Mouse (Mus musculus): ENCODE measurements around the gene Lrrn4cl. TPM values are rescaled to one million over a fixed set of nuclear protein-coding genes. Genes with fewer than 3 reads are reported as not detected.

Gene Lrrn4cl
- polyA plus RNA-seq, 1 experiment from 2014 or later = 0.78 TPM

DNA sequence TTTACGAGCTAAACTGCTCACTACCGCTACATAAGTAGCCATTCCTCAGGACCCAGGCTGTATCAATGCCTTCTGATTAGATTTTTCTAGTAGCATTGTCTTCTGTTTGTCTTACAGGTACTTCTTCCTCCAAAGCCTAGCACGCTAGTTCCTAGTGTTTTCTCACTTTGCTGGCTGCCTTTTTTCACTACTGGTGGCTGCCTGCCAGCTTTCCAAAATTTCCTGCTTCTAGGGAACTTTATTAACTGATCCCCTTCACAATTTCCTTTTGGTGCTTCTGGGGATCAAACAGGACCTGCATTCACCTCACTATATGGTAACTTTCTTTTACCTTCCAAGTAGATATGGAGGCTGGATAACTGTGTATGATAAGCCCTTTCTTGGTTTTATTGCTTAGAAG lies 48.5 kb downstream of the Lrrn4cl start:
- no peak for ATAC-seq (ENCODE audit: insufficient number of reproducible peaks, low FRiP score)
- peak overlapping the region; percentile 97 for H3K4me3 ChIP-seq

DNA sequence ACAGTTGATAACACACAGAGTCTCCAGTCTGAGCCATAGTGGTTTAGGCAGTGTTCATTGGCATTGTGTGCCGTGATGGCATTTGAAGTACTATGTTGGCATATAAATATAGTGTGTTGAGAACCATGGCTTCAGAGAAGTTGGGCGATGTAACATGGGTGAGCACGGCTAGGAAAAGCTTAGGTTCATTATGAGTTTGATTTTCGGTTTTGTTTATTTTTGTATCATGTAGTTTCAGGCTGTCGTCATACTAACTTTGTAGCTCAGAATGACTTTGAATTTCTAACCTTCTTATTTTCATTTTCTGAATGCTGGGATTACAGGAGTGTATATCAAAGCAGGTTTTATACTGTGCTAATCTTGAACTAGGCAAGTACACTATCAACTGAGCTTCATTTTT lies 52.8 kb downstream of the Lrrn4cl start:
- Histone ChIP-seq H3K36me3 (peaks cover 66% of the 10 kb centered on the region), H3K4me1 (replicated peaks) (peaks cover 17% of the 10 kb centered on the region), H3K4me3 (no peak overlapping the region), H3K27ac (ENCODE audit: poor library complexity, severe bottlenecking) (no peak overlapping the region), H3K9me3 (replicated peaks) (no peaks in the 10 kb centered on the region), H3K4me2 (no peak overlapping the region), H3K9ac (no peak overlapping the region), H3K27me3 (replicated peaks) (no peaks in the 10 kb centered on the region)
- no peak for ATAC-seq (ENCODE audit: insufficient number of reproducible peaks, low FRiP score)
- WGBS = 95% methylated on average over 5 of the region's 5 CpGs

More for the DNA sequence above, 48.5 kb downstream of the Lrrn4cl start:
- peaks cover 52% of the 10 kb centered on the region for H3K36me3 ChIP-seq
- H3K27me3 ChIP-seq (replicated peaks) = no peaks in the 10 kb centered on the region
- H3K4me2 ChIP-seq = peak overlapping the region; percentile 94
- H3K4me1 ChIP-seq (replicated peaks) = peaks cover 32% of the 10 kb centered on the region
- peak overlapping the region; percentile 96 for H3K9ac ChIP-seq
- H3K27ac ChIP-seq (ENCODE audit: poor library complexity, severe bottlenecking) = no peak overlapping the region
- no peaks in the 10 kb centered on the region for H3K9me3 ChIP-seq (replicated peaks)
- WGBS = 33% methylated on average over 3 of the region's 3 CpGs

Small RNAs within 50 kb of the gene (microRNA-seq; reads per million reads assigned to microRNA genes)
- gene Mir5136 = not detected

Other genes with a start within 250 kb of the Lrrn4cl start
- not detected in 2 replicates for gene Slc22a6, start 232.7 kb upstream of the Lrrn4cl start, polyA plus RNA-seq (2016; fragmentation: Nextera tagmentation; extraction: Ambion mirVana)
- 0.05 TPM in 1 of 2 replicates, not detected in the other for gene Chrm1, start 187.0 kb upstream of the Lrrn4cl start, polyA plus RNA-seq (2016; fragmentation: Nextera tagmentation; extraction: Ambion mirVana)
- gene Slc3a2, start 127.4 kb upstream of the Lrrn4cl start, polyA plus RNA-seq (2016; fragmentation: Nextera tagmentation; extraction: Ambion mirVana) = 87.6 and 88.9 TPM in 2 replicates
- 48.9 and 52.9 TPM in 2 replicates for gene Wdr74, start 114.9 kb upstream of the Lrrn4cl start, polyA plus RNA-seq (2016; fragmentation: Nextera tagmentation; extraction: Ambion mirVana)
- gene 1700092M07Rik, start 110.0 kb upstream of the Lrrn4cl start, polyA plus RNA-seq (2016; fragmentation: Nextera tagmentation; extraction: Ambion mirVana) = 1.8 and 2.8 TPM in 2 replicates
- gene Stx5a, start 109.4 kb upstream of the Lrrn4cl start, polyA plus RNA-seq (2016; fragmentation: Nextera tagmentation; extraction: Ambion mirVana) = 86.1 and 88.1 TPM in 2 replicates
- gene Nxf1, start 93.7 kb upstream of the Lrrn4cl start, polyA plus RNA-seq (2016; fragmentation: Nextera tagmentation; extraction: Ambion mirVana) = 135 and 149 TPM in 2 replicates
- 145 and 146 TPM in 2 replicates for gene Tmem223, start 79.8 kb upstream of the Lrrn4cl start, polyA plus RNA-seq (2016; fragmentation: Nextera tagmentation; extraction: Ambion mirVana)
- 49.7 and 51.9 TPM in 2 replicates for gene Tmem179b, start 76.3 kb upstream of the Lrrn4cl start, polyA plus RNA-seq (2016; fragmentation: Nextera tagmentation; extraction: Ambion mirVana)
- 22.5 and 23.3 TPM in 2 replicates for gene Taf6l, start 64.4 kb upstream of the Lrrn4cl start, polyA plus RNA-seq (2016; fragmentation: Nextera tagmentation; extraction: Ambion mirVana)
- gene Polr2g, start 52.2 kb upstream of the Lrrn4cl start, polyA plus RNA-seq (2016; fragmentation: Nextera tagmentation; extraction: Ambion mirVana) = 137 and 145 TPM in 2 replicates
- 3.8 and 4.1 TPM in 2 replicates for gene Zbtb3, start 48.2 kb upstream of the Lrrn4cl start, polyA plus RNA-seq (2016; fragmentation: Nextera tagmentation; extraction: Ambion mirVana)
- gene Ttc9c, start 31.4 kb upstream of the Lrrn4cl start, polyA plus RNA-seq (2016; fragmentation: Nextera tagmentation; extraction: Ambion mirVana) = 36.3 and 37.0 TPM in 2 replicates
- 3.8 TPM in 2 replicates for gene Hnrnpul2, start 30.8 kb upstream of the Lrrn4cl start, polyA plus RNA-seq (2016; fragmentation: Nextera tagmentation; extraction: Ambion mirVana)
- not detected in 2 replicates for gene AC129217.1, start 21.0 kb upstream of the Lrrn4cl start, polyA plus RNA-seq (2016; fragmentation: Nextera tagmentation; extraction: Ambion mirVana)
- gene Bscl2, start 13.3 kb upstream of the Lrrn4cl start, polyA plus RNA-seq (2016; fragmentation: Nextera tagmentation; extraction: Ambion mirVana) = 41.0 and 41.1 TPM in 2 replicates
- gene Gng3, start 11.6 kb upstream of the Lrrn4cl start, polyA plus RNA-seq (2016; fragmentation: Nextera tagmentation; extraction: Ambion mirVana) = 2.5 and 2.9 TPM in 2 replicates
- 138 and 142 TPM in 2 replicates for gene Ubxn1, start 20.7 kb downstream of the Lrrn4cl start, polyA plus RNA-seq (2016; fragmentation: Nextera tagmentation; extraction: Ambion mirVana)
- 52.7 and 60.6 TPM in 2 replicates for gene Uqcc3, start 30.2 kb downstream of the Lrrn4cl start, polyA plus RNA-seq (2016; fragmentation: Nextera tagmentation; extraction: Ambion mirVana)
- gene Lbhd1, start 33.0 kb downstream of the Lrrn4cl start, polyA plus RNA-seq (2016; fragmentation: Nextera tagmentation; extraction: Ambion mirVana) = 61.5 and 66.4 TPM in 2 replicates
- gene Gm49403, start 33.2 kb downstream of the Lrrn4cl start, polyA plus RNA-seq (2016; fragmentation: Nextera tagmentation; extraction: Ambion mirVana) = not detected in 2 replicates
- 64.2 and 64.5 TPM in 2 replicates for gene 1810009A15Rik, start 38.1 kb downstream of the Lrrn4cl start, polyA plus RNA-seq (2016; fragmentation: Nextera tagmentation; extraction: Ambion mirVana)
- gene Gm49416, start 38.2 kb downstream of the Lrrn4cl start, polyA plus RNA-seq (2016; fragmentation: Nextera tagmentation; extraction: Ambion mirVana) = not detected in 2 replicates
- 28.9 and 30.1 TPM in 2 replicates for gene Ints5, start 42.2 kb downstream of the Lrrn4cl start, polyA plus RNA-seq (2016; fragmentation: Nextera tagmentation; extraction: Ambion mirVana)
- gene Ganab, start 47.3 kb downstream of the Lrrn4cl start, polyA plus RNA-seq (2016; fragmentation: Nextera tagmentation; extraction: Ambion mirVana) = 78.7 and 83.6 TPM in 2 replicates
- 46.6 and 46.8 TPM in 2 replicates for gene B3gat3, start 69.6 kb downstream of the Lrrn4cl start, polyA plus RNA-seq (2016; fragmentation: Nextera tagmentation; extraction: Ambion mirVana)
- gene Rom1, start 78.6 kb downstream of the Lrrn4cl start, polyA plus RNA-seq (2016; fragmentation: Nextera tagmentation; extraction: Ambion mirVana) = 2.4 and 2.5 TPM in 2 replicates
- gene Eml3, start 78.8 kb downstream of the Lrrn4cl start, polyA plus RNA-seq (2016; fragmentation: Nextera tagmentation; extraction: Ambion mirVana) = 13.3 and 13.5 TPM in 2 replicates
- 106 and 115 TPM in 2 replicates for gene Mta2, start 91.1 kb downstream of the Lrrn4cl start, polyA plus RNA-seq (2016; fragmentation: Nextera tagmentation; extraction: Ambion mirVana)
- gene Tut1, start 103.1 kb downstream of the Lrrn4cl start, polyA plus RNA-seq (2016; fragmentation: Nextera tagmentation; extraction: Ambion mirVana) = 17.1 and 19.4 TPM in 2 replicates
- 281 and 282 TPM in 2 replicates for gene Eef1g, start 116.3 kb downstream of the Lrrn4cl start, polyA plus RNA-seq (2016; fragmentation: Nextera tagmentation; extraction: Ambion mirVana)
- gene Ahnak, start 138.5 kb downstream of the Lrrn4cl start, polyA plus RNA-seq (2016; fragmentation: Nextera tagmentation; extraction: Ambion mirVana) = 26.0 and 27.1 TPM in 2 replicates
- gene Scgb1a1, start 237.2 kb downstream of the Lrrn4cl start, polyA plus RNA-seq (2016; fragmentation: Nextera tagmentation; extraction: Ambion mirVana) = not detected in 2 replicates